Mouse (Mus musculus) heart, adult 2 months (tissue): ENCODE measurements at regions not wholly inside any gene's neighbourhood (a gene's known extent, or its start where the extent isn't known, plus 50 kb on each side); places are given as distances from the start of the nearest gene placed in this dataset.

Experiments used
- DNase-seq, 2 experiments: peaks; one replicate each; pipeline ENCODE4 v3.0.0; 2021
- H3K27ac ChIP-seq: fragments of 200-600 bp; 2 replicates; pipeline ENCODE4 v1.8.1; 2022
- H3K27me3 ChIP-seq: fragments of 200-500 bp; 2 replicates; pipeline ENCODE4 v1.6.1; 2012; ENCODE audit warnings: mild to moderate bottlenecking, low read length, inconsistent platforms, mixed read lengths; ENCODE audit not compliant: control insufficient read depth, insufficient read depth
- H3K36me3 ChIP-seq: fragments of 200-500 bp; 2 replicates; pipeline ENCODE4 v1.6.1; 2012; ENCODE audit warnings: low read length, inconsistent platforms; ENCODE audit not compliant: control insufficient read depth, insufficient read depth
- H3K4me1 ChIP-seq: fragments of 200-500 bp; 2 replicates; pipeline ENCODE4 v1.6.1; 2011; ENCODE audit warnings: low read length; ENCODE audit not compliant: control insufficient read depth, insufficient read depth
- H3K4me3 ChIP-seq: fragments of 200-600 bp; 2 replicates; pipeline ENCODE4 v1.8.1; 2022
- H3K79me2 ChIP-seq: fragments of 200-500 bp; replicated peaks from 2 replicates; pipeline ENCODE4 v1.6.1; 2012; ENCODE audit warnings: mild to moderate bottlenecking, inconsistent platforms, low read length, moderate library complexity, mixed read lengths; ENCODE audit not compliant: control insufficient read depth, insufficient read depth
- H3K9ac ChIP-seq: fragments of 200-500 bp; 2 replicates; pipeline ENCODE4 v1.6.1; 2012; ENCODE audit warnings: low read depth, mild to moderate bottlenecking, control low read depth, inconsistent platforms, low read length, mixed read lengths
- CTCF ChIP-seq: fragments of 200-600 bp; IDR thresholded peaks from 2 replicates; pipeline ENCODE4 v1.8.1; 2022; ENCODE audit warnings: antibody characterized with exemption, mild to moderate bottlenecking, moderate library complexity
- EP300 ChIP-seq: fragments of 200-500 bp; IDR thresholded peaks from 2 replicates; pipeline ENCODE4 v1.6.1; 2011; ENCODE audit warnings: low read depth, low read length, control low read depth; ENCODE audit not compliant: insufficient read depth
- POLR2A ChIP-seq: fragments of 200-500 bp; IDR thresholded peaks from 2 replicates; pipeline ENCODE4 v1.6.1; 2011; ENCODE audit warnings: mild to moderate bottlenecking, low read depth, low read length, control low read depth; ENCODE audit not compliant: insufficient read depth
- WGBS: fragments of 180-500 bp; shearing (Covaris S2); methylation state at CpG from one replicate; pipeline ENCODE4 v1.1.7; 2018; 5-methylcytosine and 5-hydroxymethylcytosine counted together
- intact Hi-C: fragments of 180-260 bp; cut with DNase I; formaldehyde crosslinking; loops from one replicate; pipeline ENCODE4 v1.15.1; 2025

GRCm38 (mm10) chr10:15046285-15046684, 328.3 kb upstream of the Gje1 start:
- H3K27ac ChIP-seq: no peak overlapping the region
- no peak for TF ChIP-seq POLR2A
- no peaks in the 10 kb centered on the region for H3K79me2 ChIP-seq
- H3K4me1 ChIP-seq: no peaks in the 10 kb centered on the region
- WGBS: 55% methylated on average over 4 of the region's 4 CpGs
- no peaks in the 10 kb centered on the region for H3K36me3 ChIP-seq
- H3K27me3 ChIP-seq: no peaks in the 10 kb centered on the region
- no peak overlapping the region for H3K9ac ChIP-seq
- no peak overlapping the region for H3K4me3 ChIP-seq
- DNase-seq: no peak
- intact Hi-C loops: no loop called here

GRCm38 (mm10) chr10:15037571-15037970, 319.6 kb upstream of the Gje1 start:
- no peak overlapping the region for H3K9ac ChIP-seq
- H3K36me3 ChIP-seq: no peaks in the 10 kb centered on the region
- WGBS: 77% methylated on average over 3 of the region's 3 CpGs
- TF ChIP-seq CTCF: no peak
- no peak for TF ChIP-seq POLR2A
- TF ChIP-seq EP300: no peak
- DNase-seq: no peak
- no peaks in the 10 kb centered on the region for H3K27me3 ChIP-seq
- intact Hi-C loops: no loop called here
- no peaks in the 10 kb centered on the region for H3K4me1 ChIP-seq
- no peak overlapping the region for H3K4me3 ChIP-seq
- no peak overlapping the region for H3K27ac ChIP-seq
- H3K79me2 ChIP-seq: no peaks in the 10 kb centered on the region

- no peaks in the 10 kb centered on the region for H3K36me3 ChIP-seq
- no peak overlapping the region for H3K9ac ChIP-seq
- 65% methylated on average over 1 of the region's 1 CpGs for WGBS
- H3K27me3 ChIP-seq: no peaks in the 10 kb centered on the region
- H3K4me3 ChIP-seq: no peak overlapping the region
- no peak overlapping the region for H3K27ac ChIP-seq
- TF ChIP-seq CTCF: no peak
- intact Hi-C loops: no loop called here
- no peak for DNase-seq
- H3K79me2 ChIP-seq: no peaks in the 10 kb centered on the region
- H3K4me1 ChIP-seq: no peaks in the 10 kb centered on the region
Observed at GRCm38 (mm10) chr10:15031517-15031916, 313.5 kb upstream of the Gje1 start.

- no peak overlapping the region for H3K9ac ChIP-seq
- no peaks in the 10 kb centered on the region for H3K4me1 ChIP-seq
- no peaks in the 10 kb centered on the region for H3K27me3 ChIP-seq
- H3K4me3 ChIP-seq: no peak overlapping the region
- DNase-seq: no peak
- intact Hi-C loops: no loop called here
- no peaks in the 10 kb centered on the region for H3K36me3 ChIP-seq
- no peak for TF ChIP-seq CTCF
- TF ChIP-seq POLR2A: no peak
- TF ChIP-seq EP300: no peak
- H3K27ac ChIP-seq: no peak overlapping the region
- no peaks in the 10 kb centered on the region for H3K79me2 ChIP-seq
Observed at GRCm38 (mm10) chr10:15029151-15029550, 311.1 kb upstream of the Gje1 start.

- TF ChIP-seq EP300 (no peak), CTCF (no peak), POLR2A (no peak)
- 71% methylated on average over 4 of the region's 4 CpGs for WGBS
- Histone ChIP-seq H3K9ac (no peak overlapping the region), H3K27me3 (no peaks in the 10 kb centered on the region), H3K27ac (no peak overlapping the region), H3K4me1 (no peaks in the 10 kb centered on the region), H3K4me3 (no peak overlapping the region), H3K36me3 (no peaks in the 10 kb centered on the region), H3K79me2 (no peaks in the 10 kb centered on the region)
- intact Hi-C loops: no loop called here
- no peak for DNase-seq
Observed at GRCm38 (mm10) chr10:15013919-15014318, 295.9 kb upstream of the Gje1 start.

- Histone ChIP-seq H3K4me3 (no peak overlapping the region), H3K36me3 (no peaks in the 10 kb centered on the region), H3K4me1 (no peaks in the 10 kb centered on the region), H3K79me2 (no peaks in the 10 kb centered on the region), H3K9ac (no peak overlapping the region), H3K27ac (no peak overlapping the region), H3K27me3 (no peaks in the 10 kb centered on the region)
- intact Hi-C loops: no loop called here
- TF ChIP-seq CTCF (no peak), POLR2A (no peak), EP300 (no peak)
- no peak for DNase-seq
- WGBS: 68% methylated on average over 2 of the region's 2 CpGs
Observed at GRCm38 (mm10) chr10:14996374-14996773, 278.4 kb upstream of the Gje1 start.
